11 mouse cellular contexts compared by ENCODE assay signal in genomic region chr15:6390657-6391056, GRCm38 (mm10). TPM values are rescaled to one million over a fixed set of nuclear protein-coding genes. Genes with fewer than 3 reads are reported as not detected.
A peak's percentile ranks its signal among the peaks of the same experiment; 100 is the strongest.
DNase-seq lines count a peak whose midpoint lies in the region; ATAC-seq and TF ChIP-seq lines count a peak whose summit lies in the region.
"Had no signal": no experiment of that assay in that cellular context is flagged by ENCODE, and none has a peak within 500 bp of the region (broad histone marks: within the 10 kb centered on the region; RNA-seq: fewer than 3 reads in every experiment).

No protein-coding gene starts in this region.

- no peak overlapping the region for H3K4me3 ChIP-seq in liver, embryonic 12.5 days
- H3K4me3 ChIP-seq in bone marrow macrophage, adult 2 months (ENCODE audit: insufficient read depth, low read length): 0 out of 2 replicates have a peak overlapping the region, but pooled peaks have one; percentile 1
- H3K4me3 ChIP-seq: embryonic facial prominence, embryonic 15.5 days had no signal

- no peak for TF ChIP-seq CTCF in bone marrow macrophage, adult 2 months (IDR thresholded peaks at IDR 0.05; ENCODE audit: low read depth, low read length)

- H3K9me3 ChIP-seq in liver, embryonic 12.5 days (replicated peaks): no peaks in the 10 kb centered on the region
- H3K9me3 ChIP-seq: embryonic facial prominence, embryonic 15.5 days; G1E had no signal

- no peak for ATAC-seq in liver, embryonic 12.5 days
- ATAC-seq in erythroid progenitor cell, adult 5-6 weeks (replicated peaks; ENCODE audit: low FRiP score, poor library complexity, severe bottlenecking): no peak

- no peaks in the 10 kb centered on the region for H3K4me1 ChIP-seq in liver, embryonic 12.5 days
- H3K4me1 ChIP-seq in bone marrow macrophage, adult 2 months (ENCODE audit: control insufficient read depth, insufficient read depth, low read length): peaks cover 24% of the 10 kb centered on the region

- intact Hi-C loops in heart, postnatal 10 days (cut with DNase I): no loop called here

- WGBS in liver, embryonic 12.5 days (ENCODE audit: insufficient replicate concordance): 19% methylated on average over 2 of the region's 2 CpGs

- peaks cover 32% of the 10 kb centered on the region for H3K27me3 ChIP-seq in liver, embryonic 12.5 days (replicated peaks)
- H3K27me3 ChIP-seq: embryonic facial prominence, embryonic 15.5 days had no signal

- TF ChIP-seq POLR2A in bone marrow macrophage, adult 2 months (IDR thresholded peaks at IDR 0.05; ENCODE audit: borderline replicate concordance, low read depth, low read length): no peak

- H3K27ac ChIP-seq in liver, embryonic 12.5 days: no peak overlapping the region
- peak overlapping the region; percentile 92 for H3K27ac ChIP-seq in bone marrow macrophage, adult 2 months (ENCODE audit: insufficient read depth, low read depth, low read length)
- H3K27ac ChIP-seq: embryonic facial prominence, embryonic 15.5 days; liver, embryonic 14.5 days had no signal

- peak; percentile 40 for DNase-seq in liver
- peak; percentile 78 to 80 for DNase-seq in heart, postnatal 10 days
- peak; percentile 53 for DNase-seq in lung, postnatal 14 days
- no peak for DNase-seq in cerebellum, postnatal 25 days
- DNase-seq in T-cell, adult 2 months (ENCODE audit: low spot score): no peak

- no peak overlapping the region for H3K9ac ChIP-seq in liver, embryonic 12.5 days
- H3K9ac ChIP-seq: embryonic facial prominence, embryonic 15.5 days; liver, embryonic 14.5 days had no signal

- no peak overlapping the region for H3K4me2 ChIP-seq in liver, embryonic 12.5 days
- H3K4me2 ChIP-seq: embryonic facial prominence, embryonic 15.5 days had no signal

- no peaks in the 10 kb centered on the region for H3K36me3 ChIP-seq in liver, embryonic 12.5 days
- H3K36me3 ChIP-seq: G1E had no signal

RNA-seq across cellular contexts. Expression of gene C9, which starts 54.5 kb away (rescaled TPM):
- 0.10 and 0.25 TPM in 2 replicates for polyA plus RNA-seq in liver, embryonic 12.5 days (2016; fragmentation: Nextera tagmentation; extraction: Ambion mirVana)
- polyA plus RNA-seq in bone marrow macrophage, adult 2 months (2012; ENCODE audit: insufficient read depth, insufficient read length, missing spikeins): not detected in 2 replicates
- total RNA-seq in heart, postnatal 10 days (2021): not detected
- not detected in 2 replicates for total RNA-seq in erythroid progenitor cell, adult 5-6 weeks (2015; ENCODE audit: low replicate concordance)
- not detected in 2 replicates for total RNA-seq in erythroid progenitor cell, adult 5-6 weeks (2017; ENCODE audit: low replicate concordance)
- total RNA-seq: G1E had no signal
- polyA plus RNA-seq: embryonic facial prominence, embryonic 15.5 days; G1E had no signal

Comparison
In these comparisons a context has a peak if more than half of its experiments do, and no peak if none do; other contexts are left out.
1. DNase-seq: peak in liver (single experiment), heart, postnatal 10 days (2 of 2) and lung, postnatal 14 days (single experiment); none in cerebellum, postnatal 25 days (0 of 2) and T-cell, adult 2 months (single experiment).